Mouse (Mus musculus) kidney, adult 18-20 months (tissue): ENCODE data around the gene Hspd1.
A peak's percentile ranks its signal among the peaks of the same experiment; 100 is the strongest.
"Not testable (repeated sequence)": the region's sequence is repeated elsewhere in the genome, so short reads cannot be mapped to it uniquely, and the experiment has no call there.

ENCODE experiments used
- DNase-seq: peaks from one replicate; pipeline ENCODE4 v3.0.0; 2021

Gene Hspd1

DNA sequence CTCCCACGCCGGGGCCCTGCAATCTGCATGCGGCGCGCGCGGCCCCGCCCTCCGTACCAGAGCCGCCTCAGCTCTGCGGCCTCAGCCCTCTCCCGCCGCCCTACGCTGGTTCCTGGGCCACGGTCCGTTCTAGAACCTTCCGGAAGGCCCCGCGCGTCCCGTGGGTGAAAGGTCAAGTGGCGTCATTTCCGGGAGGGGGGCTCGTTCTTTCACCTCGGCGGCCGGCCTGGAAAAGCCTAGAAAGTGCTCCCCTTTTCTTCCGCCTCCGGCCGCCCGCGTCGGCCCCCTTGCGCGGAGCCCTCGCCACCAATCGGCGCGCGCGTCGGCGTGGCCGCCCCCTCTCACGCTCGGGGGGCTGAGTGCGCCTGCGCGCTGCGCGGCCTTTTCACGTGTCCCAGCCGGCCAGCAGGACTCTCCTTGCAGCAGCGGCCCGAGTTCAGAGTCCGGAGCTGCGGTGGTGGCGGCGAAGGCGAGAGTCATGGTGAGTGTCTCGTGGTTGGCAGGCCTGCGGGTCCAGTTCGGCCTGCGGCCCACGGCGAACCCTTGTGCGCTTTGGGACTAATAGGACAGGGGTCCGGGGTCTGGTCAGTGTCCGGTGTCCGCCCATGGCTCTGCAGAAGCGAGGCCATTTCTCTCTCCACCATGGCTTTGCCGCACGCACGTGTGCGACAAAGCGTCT, at the start of gene Hspd1, which contains the start of gene Hspe1:
Gene Hspd1 (minus strand): TSS at position 312 of the 679 bp plus-strand sequence.
Gene Hspe1 (plus strand): TSS at position 201 of the 679 bp plus-strand sequence.
- peak; percentile 99 for DNase-seq

DNA sequence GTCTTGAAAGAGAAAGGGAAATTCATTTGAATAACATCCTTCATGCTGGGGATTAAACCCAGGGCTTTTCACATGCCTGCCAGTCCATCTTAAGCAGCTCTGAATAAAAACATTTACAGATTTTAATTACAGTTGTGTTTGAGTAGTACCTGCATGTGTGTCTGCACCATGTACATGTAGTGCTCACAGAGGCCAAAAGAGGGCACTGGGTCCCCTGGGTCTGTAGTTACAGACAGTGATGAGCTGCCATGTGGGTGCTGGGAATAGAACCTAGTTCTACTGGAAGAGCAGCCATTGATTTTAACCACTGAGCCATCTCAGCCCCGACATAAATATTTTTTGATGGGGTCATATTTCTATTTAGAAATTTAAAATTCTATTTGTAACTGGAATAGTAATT, 47.8 kb upstream of the Hspd1 start:
- no peak for DNase-seq

GRCm38 (mm10) chr1:55134301-55134700, 46.3 kb upstream of the Hspd1 start:
- DNase-seq = no peak

GRCm38 (mm10) chr1:55133173-55133572, 45.1 kb upstream of the Hspd1 start:
- no peak for DNase-seq

- no peak for DNase-seq
Measured at GRCm38 (mm10) chr1:55132308-55132707, 44.3 kb upstream of the Hspd1 start.

DNA sequence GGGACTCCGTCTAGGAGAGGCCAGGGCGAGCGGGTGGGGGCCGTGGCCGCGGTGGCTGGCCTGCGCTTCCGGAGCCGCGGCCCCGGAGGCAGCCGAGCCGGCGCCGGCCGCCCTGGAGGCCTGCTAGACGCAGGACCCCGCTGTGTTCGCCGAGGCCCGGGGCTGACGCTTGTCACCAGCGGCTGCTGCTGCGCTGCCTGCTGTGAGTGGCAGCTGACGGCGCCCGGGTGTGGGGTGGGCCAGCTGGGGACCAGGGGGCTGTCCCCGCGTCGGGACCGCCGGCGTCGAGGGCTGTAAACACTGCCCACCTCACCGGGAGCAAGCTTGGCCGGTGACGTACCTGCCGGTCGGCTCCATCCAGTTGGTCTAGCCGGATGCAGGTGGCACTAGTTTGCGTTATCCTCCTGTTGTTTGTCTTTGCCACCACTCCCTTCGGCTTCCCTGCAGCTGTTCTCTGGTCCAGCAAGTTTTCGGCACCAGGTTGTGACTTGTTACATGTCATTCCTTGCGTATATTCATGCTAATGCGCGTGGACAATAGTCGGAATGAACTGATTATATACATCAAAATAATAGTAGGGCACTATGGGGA, 43.5 kb upstream of the Hspd1 start:
- DNase-seq = no peak

DNA sequence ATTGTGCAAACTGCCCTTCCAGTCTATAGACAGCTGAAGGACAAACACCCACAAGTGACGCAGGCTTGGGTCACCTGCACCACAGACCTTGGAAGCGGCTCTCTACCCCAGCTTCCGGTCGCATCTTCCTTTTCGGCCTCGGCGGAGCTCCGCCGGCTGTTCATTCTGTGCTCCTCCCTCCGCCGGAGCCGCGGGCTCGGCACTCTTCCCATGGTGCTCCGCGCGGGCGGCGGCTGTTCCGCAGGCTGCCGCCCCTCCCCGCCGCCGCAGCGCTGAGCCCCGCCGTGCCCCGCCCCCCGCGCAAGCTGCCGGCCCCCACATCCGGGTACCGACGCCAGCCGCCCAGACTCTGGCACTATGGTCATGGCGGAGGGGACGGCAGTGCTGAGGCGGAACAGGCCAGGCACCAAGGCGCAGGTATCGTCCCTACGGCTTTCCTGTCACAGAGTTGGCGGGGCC, 42.9 kb upstream of the Hspd1 start, which contains the start of gene Mob4:
Gene Mob4 (plus strand): TSS at position 289 of the 459 bp plus-strand sequence.
- peak; percentile 93 for DNase-seq

DNA sequence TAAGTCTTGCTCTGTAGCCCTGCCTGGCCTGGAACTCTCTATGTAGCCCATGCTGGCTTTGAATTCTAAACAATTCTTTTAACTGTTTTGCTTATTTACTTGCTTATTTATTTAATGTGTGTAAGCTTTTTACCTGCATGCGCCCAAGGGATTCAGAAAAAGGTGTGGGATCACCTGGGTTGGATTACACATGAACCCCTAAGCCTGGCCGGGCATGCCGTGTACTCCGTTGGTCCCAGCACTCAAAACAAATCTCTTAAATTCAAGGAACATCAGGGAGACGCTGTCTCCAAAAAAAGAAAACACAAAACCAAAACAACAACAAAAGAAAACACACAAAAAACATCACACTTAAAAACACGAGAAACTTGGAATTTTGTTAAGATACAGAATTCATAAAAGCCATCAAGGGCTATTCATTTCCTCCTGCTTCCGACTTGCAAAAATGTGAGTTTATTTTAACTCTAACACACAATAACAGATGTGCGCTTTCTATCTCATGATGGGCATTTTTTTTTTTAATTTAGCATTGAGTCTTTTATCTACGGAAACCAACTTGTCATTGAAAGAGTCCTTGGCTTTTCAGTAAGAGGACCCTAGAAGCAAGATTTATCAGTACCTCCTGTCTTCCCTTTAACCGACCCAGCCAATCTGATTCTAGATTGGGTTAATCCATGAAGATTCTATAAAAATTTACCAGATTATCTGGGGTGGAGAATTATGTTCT, 42.3 kb upstream of the Hspd1 start:
- no peak for DNase-seq

DNA sequence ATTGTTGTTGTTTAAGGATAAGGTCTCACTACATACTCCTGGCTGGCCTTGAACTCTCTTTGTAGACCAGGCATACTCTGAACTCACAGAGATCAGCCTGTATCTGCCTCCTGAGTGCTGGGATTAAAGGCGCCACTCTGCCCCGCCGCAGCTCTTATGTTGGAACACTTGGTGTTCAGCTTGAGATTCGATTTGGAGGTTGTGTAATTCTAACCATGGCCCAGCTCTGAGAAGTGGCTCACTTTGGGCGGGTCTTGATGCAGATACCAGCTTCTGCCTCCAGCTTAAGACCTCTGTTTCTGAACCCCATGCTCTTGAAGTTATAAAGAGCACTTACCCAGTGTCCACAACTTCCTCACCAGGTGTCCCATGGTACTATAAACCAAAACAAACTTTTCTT, 41.7 kb upstream of the Hspd1 start:
- no peak for DNase-seq

DNA sequence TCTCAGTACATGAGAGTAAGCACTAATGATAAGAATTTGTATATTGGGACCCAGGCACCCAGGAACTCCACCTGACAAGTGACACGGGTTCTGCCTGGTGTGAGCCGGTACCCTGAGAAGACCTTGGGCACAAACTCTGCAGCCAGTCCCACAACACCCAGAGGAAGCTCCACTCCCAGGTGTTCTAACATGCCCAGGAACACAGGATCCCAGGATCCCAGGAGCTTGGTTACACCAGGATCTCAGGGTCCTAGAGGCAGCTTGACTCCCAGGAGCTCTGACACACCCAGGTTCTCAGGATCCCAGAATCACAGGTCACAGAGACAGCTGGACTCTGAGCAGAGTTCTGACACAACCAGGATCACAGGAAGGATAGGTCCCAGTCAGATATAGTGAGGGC, 36.1 kb upstream of the Hspd1 start:
- DNase-seq = not testable (repeated sequence)

- DNase-seq = no peak
Measured at GRCm38 (mm10) chr1:55123561-55123960, 35.5 kb upstream of the Hspd1 start.

DNA sequence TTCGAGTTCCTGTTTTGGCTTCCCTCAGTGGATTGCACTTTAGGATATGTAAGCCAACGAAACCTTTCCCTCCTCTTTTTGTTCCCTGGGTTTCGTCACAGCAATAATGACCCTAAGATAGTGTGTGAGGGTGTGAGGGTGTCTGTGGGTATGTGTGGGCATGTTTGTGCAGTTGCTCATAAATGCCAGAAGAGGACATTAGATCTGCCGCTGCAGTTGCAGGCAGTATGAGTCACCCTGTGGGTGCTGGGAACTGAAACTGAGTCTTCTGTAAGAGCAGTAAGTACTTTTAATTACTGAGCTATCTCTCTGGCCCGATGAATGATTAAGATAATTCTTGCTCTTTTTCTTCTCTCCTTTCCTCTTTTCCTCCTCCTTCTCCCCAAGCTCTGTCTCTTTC, 35.0 kb upstream of the Hspd1 start:
- no peak for DNase-seq

DNA sequence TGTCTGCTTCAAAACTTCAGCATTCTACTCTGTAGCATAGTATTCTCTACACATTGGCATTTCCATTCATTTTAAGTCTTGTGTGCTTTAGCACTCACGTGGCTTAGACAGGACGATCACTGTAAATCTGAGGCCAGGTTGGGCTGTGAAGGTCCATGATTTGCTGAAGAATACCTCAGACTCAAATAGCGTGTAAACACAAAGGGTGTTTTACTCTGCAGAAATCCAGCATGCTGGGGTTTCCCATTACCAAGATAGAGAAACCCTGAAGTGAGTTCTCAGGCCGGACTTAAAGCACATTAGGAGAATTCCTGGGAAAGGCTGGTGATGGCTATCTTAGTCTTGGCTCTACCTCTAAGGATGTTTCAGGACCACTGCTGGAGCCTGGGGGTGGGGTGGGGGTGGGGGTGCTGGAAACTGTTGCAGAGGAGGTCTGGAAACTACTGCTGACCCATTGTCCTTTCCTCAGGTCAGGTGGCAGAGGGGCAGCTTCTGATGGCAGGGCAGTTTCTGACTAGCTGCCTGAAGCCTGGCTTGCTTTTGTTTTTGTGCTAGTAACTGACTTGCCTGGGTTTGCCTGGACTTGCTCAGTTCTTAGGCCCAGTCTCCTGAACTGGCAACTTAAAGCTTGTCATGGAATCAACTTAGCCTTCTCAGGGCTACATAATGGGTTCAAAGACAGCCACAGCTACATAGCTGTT, 21.2 kb upstream of the Hspd1 start:
- DNase-seq = no peak

DNA sequence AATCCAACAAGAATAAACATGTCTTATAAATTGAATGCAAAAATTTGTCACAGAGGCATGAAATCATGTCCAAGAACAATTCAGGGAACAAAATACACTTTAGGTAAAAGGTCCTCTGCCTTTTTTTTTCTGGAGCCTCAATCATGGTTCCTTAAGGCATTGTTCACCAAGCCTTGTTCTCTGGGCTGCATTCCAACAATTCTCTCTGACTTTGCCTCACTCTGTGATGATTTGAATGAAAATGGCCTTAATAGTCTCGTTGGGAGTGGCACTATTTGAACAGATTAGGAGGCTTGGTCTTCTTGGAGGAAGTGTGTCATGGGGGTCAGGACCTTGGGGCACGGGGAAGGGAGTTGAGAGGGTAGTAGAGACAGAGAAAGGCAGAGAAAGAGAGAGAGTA, 20.4 kb upstream of the Hspd1 start:
- no peak for DNase-seq

GRCm38 (mm10) chr1:55107644-55108043, 19.6 kb upstream of the Hspd1 start:
- no peak for DNase-seq

- no peak for DNase-seq
Measured at GRCm38 (mm10) chr1:55106919-55107585, 19.0 kb upstream of the Hspd1 start.

GRCm38 (mm10) chr1:55092469-55092868, 4.4 kb upstream of the Hspd1 start:
- DNase-seq = no peak

DNA sequence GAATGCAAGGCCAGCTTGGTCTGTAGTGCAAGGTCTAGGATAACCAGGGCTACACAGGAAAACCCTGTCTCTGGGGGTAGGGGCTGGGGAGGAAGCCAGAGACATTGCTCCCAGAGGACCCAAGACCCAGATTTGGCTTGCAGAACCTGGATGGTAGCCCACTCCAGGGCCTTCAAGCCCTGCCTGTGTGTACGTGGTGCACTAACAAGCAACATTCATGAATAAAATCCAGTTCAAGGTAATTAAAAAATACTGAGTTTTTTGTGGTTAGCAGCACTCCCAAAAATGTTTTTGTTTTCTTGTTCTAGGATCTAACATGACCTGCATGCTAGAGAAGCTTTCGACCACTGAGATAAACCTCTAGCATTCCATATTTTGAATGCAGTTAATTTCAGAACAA, 4.0 kb upstream of the Hspd1 start:
- no peak for DNase-seq

- DNase-seq = no peak
Measured at GRCm38 (mm10) chr1:55089498-55090064, 1.5 kb upstream of the Hspd1 start.

GRCm38 (mm10) chr1:55088611-55089497, 811 bp upstream of the Hspd1 start:
- no peak for DNase-seq

DNA sequence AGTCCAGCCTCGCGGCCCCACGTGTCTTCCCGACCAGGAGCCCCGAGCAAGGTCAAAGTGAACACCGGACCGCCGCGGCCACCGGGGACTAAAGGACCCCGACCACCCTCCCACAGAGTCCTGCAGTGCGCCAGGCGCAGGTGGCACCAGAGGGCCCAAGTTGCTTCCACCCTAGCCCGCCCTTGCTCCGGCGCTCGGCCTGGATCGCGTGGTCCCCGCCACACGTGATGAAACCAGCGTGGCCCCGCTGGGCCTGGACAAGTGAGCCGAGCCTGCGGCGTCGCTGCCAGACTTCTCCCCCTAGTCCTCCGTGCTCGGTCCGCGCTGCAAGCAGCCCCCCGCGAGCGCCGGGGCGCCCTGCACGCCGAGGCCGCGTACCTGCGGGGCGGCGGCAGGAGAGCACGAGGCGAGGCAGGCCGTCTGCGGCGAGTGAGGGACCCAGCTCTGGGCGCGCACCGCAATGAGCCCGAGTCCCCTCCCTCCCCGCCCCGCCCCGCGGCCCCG, 590 bp downstream of the Hspd1 start:
- peak; percentile 67 for DNase-seq
